Mouse (Mus musculus) liver, postnatal 0 days (tissue): Measurements from ENCODE around the gene Clp1.
A peak's percentile ranks its signal among the peaks of the same experiment; 100 is the strongest.

Experiments
- CTCF ChIP-seq: sonication (generic); IDR thresholded peaks from 2 replicates; pipeline ENCODE4 v1.5.1; 2016; ENCODE audit warnings: antibody characterized with exemption, low read depth
- EP300 ChIP-seq: IDR thresholded peaks from 2 replicates; pipeline ENCODE4 v1.6.1; 2016; ENCODE audit warnings: antibody characterized with exemption, low read depth, mild to moderate bottlenecking

DNA sequence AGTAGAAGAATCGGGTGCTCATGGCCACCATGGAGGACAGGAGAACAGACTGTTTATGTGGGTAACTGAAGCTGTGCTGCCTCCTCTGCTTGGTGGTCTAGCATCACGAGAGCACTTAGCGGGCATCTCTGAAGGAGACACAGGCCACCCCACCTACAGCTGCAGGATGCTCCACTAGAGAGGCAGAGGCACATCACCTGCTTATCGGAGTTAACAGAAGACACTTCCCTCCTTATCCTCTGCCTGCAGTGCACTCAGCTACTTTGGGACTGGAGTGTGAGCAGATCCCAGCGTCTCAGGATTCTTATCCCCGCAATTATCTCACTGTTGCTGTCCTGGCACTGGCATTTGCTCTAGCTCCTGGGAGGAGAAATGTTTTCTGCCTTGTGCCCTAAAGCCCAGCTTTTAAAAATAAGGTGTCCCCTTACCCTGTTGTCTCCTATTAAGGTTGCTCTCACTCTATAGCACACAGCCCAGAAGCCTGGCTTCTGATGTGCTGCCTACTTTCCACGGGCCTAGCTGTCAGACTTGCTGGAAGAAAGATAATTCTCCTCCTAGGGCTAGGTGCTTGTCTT is 8.3 kb upstream of the Clp1 start:
- TF ChIP-seq CTCF (no peak), EP300 (peak; percentile 98)
